Mouse (Mus musculus): ENCODE measurements around the gene Morc2a. TPM values are rescaled to one million over a fixed set of nuclear protein-coding genes. Genes with fewer than 3 reads are reported as not detected.

Gene Morc2a
- polyA plus RNA-seq, 1 experiment from 2014 or later, result 30.5 TPM

DNA sequence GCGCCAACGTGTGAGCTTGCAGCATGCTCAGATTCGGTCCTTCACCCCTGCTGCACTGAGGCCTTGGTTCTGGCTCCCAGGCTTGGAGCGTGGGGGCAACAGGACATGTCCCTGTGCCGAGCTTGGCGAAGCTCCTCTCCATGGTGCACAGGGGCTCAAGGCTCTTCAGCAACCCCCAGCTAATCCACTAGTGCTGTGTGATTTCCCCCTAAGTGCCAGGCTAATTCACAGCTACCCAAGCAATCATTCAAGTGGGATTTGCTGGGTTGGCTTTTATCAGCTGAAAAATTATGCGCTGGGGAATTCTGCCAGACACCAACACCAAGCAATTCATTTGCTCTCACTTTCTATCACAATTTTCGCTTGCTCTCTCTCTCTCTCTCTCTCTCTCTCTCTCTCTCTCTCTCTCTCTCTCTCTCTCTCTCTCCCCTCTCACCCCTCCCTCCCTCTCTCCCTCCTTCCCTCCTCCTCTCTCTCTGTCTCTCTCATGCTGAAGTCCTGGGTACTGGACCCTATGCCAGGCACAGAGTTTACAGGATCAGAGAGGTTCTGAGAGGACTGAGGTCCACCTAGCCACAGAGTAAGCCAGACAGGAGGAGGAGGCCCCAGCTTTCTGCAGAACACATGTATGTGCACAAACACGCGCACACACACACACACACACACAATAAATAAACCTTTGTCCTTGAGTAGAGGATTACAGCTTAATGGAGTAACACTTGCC is 76.5 kb downstream of the Morc2a start:
- Histone ChIP-seq H3K4me3 (ENCODE audit: low read depth, low read length) (no peak overlapping the region), H3K27ac (replicated peaks; ENCODE audit: low read depth, low read length) (no peak overlapping the region), H3K27me3 (ENCODE audit: control insufficient read depth, insufficient read depth, low read length) (no peaks in the 10 kb centered on the region), H3K4me1 (ENCODE audit: control insufficient read depth, insufficient read depth, low read length) (no peaks in the 10 kb centered on the region), H3K9ac (replicated peaks; ENCODE audit: low read length) (no peak overlapping the region), H3K4me2 (ENCODE audit: low read depth, low read length) (no peak overlapping the region), H3K36me3 (replicated peaks; ENCODE audit: control insufficient read depth, insufficient read depth, low read depth, low read length) (no peaks in the 10 kb centered on the region), H3K9me3 (replicated peaks; ENCODE audit: control insufficient read depth, low read length) (no peaks in the 10 kb centered on the region)
- ATAC-seq (replicated peaks; ENCODE audit: insufficient number of reproducible peaks, low FRiP score, low TSS enrichment, low read depth) (no peak), DNase-seq (ENCODE audit: low spot score) (no peak)
- WGBS, result 65% methylated on average over 10 of the region's 10 CpGs

DNA sequence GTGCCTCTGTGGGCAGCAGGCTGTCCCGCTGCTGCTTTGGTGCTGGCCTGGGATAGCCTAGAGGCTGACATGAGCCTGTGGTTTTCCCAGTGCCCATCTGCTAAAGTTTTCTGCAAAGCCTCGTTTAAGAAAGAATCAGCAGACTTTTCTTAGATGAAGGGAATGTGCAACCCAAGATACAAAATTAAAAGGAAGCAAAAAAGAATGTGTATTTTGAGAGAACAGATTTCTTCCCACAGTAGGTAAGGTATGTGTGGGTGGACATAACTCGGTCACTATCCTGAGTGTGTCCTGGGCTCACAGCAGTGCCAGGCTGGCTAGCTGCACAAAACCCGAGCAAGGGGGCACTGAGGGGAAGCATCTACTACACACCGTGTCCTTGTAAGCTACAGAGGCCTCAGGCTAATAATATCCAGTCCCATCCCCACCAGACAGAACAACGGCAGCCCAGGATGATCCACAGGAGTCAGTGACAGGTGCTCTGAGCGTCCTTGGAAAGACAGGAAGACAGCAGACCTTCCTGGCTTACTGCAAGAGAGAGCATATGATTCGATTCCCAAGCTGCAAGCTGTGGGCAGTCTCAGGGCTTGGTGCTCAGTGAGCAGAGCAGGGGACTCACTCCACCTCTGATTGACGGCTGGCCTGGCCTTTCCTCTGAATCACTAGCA is 78.6 kb downstream of the Morc2a start:
- ATAC-seq (replicated peaks; ENCODE audit: insufficient number of reproducible peaks, low FRiP score, low TSS enrichment, low read depth) (no peak), DNase-seq (ENCODE audit: low spot score) (no peak)
- H3K27me3 ChIP-seq (ENCODE audit: control insufficient read depth, insufficient read depth, low read length), result no peaks in the 10 kb centered on the region
- H3K36me3 ChIP-seq (replicated peaks; ENCODE audit: control insufficient read depth, insufficient read depth, low read depth, low read length), result no peaks in the 10 kb centered on the region
- no peaks in the 10 kb centered on the region for H3K4me1 ChIP-seq (ENCODE audit: control insufficient read depth, insufficient read depth, low read length)
- no peak overlapping the region for H3K4me3 ChIP-seq (ENCODE audit: low read depth, low read length)
- H3K9me3 ChIP-seq (replicated peaks; ENCODE audit: control insufficient read depth, low read length), result no peaks in the 10 kb centered on the region
- no peak overlapping the region for H3K27ac ChIP-seq (replicated peaks; ENCODE audit: low read depth, low read length)
- WGBS, result 63% methylated on average over 9 of the region's 9 CpGs
- H3K9ac ChIP-seq (replicated peaks; ENCODE audit: low read length), result no peak overlapping the region
- H3K4me2 ChIP-seq (ENCODE audit: low read depth, low read length), result no peak overlapping the region

DNA sequence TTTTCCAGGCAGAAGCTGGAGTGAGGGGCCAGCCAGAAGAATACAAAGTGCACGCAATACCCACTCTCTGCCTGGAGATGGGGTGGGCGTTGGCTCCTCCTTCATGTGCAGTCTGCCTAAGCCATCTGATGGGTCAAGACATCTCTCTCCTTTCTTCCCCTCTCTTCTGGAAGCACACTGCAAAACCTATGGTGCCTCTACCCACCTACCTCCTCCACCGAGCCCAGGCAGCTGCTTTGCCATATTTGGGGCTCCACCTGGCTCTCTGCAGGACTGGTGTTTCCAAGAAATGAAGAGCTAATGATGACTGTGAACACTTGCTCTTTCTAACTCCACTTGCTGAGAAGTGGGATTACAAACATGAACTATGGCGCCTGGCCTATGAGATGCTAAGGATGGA is 82.5 kb downstream of the Morc2a start:
- Histone ChIP-seq H3K27me3 (ENCODE audit: control insufficient read depth, insufficient read depth, low read length) (no peaks in the 10 kb centered on the region), H3K27ac (replicated peaks; ENCODE audit: low read depth, low read length) (no peak overlapping the region), H3K9me3 (replicated peaks; ENCODE audit: control insufficient read depth, low read length) (no peaks in the 10 kb centered on the region), H3K4me1 (ENCODE audit: control insufficient read depth, insufficient read depth, low read length) (no peaks in the 10 kb centered on the region), H3K4me3 (ENCODE audit: low read depth, low read length) (no peak overlapping the region), H3K36me3 (replicated peaks; ENCODE audit: control insufficient read depth, insufficient read depth, low read depth, low read length) (no peaks in the 10 kb centered on the region), H3K4me2 (ENCODE audit: low read depth, low read length) (no peak overlapping the region), H3K9ac (replicated peaks; ENCODE audit: low read length) (no peak overlapping the region)
- ATAC-seq (replicated peaks; ENCODE audit: insufficient number of reproducible peaks, low FRiP score, low TSS enrichment, low read depth), result no peak
- WGBS, result 82% methylated on average over 4 of the region's 4 CpGs
- no peak for DNase-seq (ENCODE audit: low spot score)

DNA sequence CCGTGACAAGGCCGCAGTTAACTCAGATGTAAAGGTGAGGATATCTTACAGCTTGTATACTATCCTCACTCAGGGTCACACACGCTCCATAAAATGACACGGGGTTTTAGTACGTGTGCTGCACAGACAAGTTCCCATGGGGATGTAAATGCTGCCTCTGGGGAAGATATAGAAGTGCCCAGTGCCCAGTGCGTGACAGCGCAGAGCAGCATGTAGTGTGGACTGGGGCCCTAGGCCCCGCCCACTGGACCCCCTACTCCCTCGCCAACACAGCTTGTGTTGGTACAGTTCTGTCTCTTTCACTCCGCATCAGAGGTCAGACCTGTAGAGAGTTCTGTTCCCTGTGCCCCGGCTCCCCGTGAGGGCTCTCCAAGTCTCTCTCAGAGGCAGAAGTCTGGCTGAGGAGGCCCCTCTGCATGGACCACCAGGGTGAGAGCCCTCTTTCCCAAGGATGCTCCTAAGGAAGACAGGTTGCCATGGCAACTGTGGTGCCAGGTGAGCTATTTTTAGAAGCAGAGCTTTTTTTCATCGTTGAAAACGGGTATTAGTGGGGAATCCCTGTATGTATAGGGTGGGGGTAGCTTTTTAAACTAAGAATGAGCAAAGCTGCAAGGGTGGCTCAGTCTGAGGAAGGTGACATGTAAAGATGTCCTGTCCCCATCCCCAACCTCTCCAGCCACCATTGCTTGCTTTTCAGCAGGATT is 85.1 kb downstream of the Morc2a start:
- H3K9ac ChIP-seq (replicated peaks; ENCODE audit: low read length), result no peak overlapping the region
- no peaks in the 10 kb centered on the region for H3K9me3 ChIP-seq (replicated peaks; ENCODE audit: control insufficient read depth, low read length)
- WGBS, result 78% methylated on average over 14 of the region's 14 CpGs
- H3K4me1 ChIP-seq (ENCODE audit: control insufficient read depth, insufficient read depth, low read length), result no peaks in the 10 kb centered on the region
- no peak overlapping the region for H3K27ac ChIP-seq (replicated peaks; ENCODE audit: low read depth, low read length)
- DNase-seq (ENCODE audit: low spot score) (no peak), ATAC-seq (replicated peaks; ENCODE audit: insufficient number of reproducible peaks, low FRiP score, low TSS enrichment, low read depth) (no peak)
- no peaks in the 10 kb centered on the region for H3K36me3 ChIP-seq (replicated peaks; ENCODE audit: control insufficient read depth, insufficient read depth, low read depth, low read length)
- no peaks in the 10 kb centered on the region for H3K27me3 ChIP-seq (ENCODE audit: control insufficient read depth, insufficient read depth, low read length)
- no peak overlapping the region for H3K4me2 ChIP-seq (ENCODE audit: low read depth, low read length)
- no peak overlapping the region for H3K4me3 ChIP-seq (ENCODE audit: low read depth, low read length)

DNA sequence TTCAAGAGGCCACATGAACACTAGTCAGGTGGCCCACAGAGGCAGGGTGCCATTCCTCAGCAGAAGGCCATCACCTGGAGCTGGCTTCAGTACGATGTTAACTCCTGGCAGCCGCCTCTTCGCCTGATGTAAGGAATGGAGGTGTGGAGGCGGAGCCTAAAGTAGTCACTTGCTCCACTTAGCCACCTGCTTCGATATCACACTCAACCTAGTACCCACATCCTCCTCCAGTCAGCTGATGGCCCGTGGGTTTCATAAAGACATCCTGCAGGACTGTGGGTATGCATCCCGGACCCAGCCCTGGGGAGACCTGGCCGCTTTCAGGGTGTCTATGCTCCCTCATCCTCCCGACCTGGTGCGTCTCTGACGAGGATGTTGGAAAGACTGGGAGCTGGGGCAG is 86.7 kb downstream of the Morc2a start:
- no peaks in the 10 kb centered on the region for H3K36me3 ChIP-seq (replicated peaks; ENCODE audit: control insufficient read depth, insufficient read depth, low read depth, low read length)
- no peak for ATAC-seq (replicated peaks; ENCODE audit: insufficient number of reproducible peaks, low FRiP score, low TSS enrichment, low read depth)
- WGBS, result 80% methylated on average over 11 of the region's 11 CpGs

DNA sequence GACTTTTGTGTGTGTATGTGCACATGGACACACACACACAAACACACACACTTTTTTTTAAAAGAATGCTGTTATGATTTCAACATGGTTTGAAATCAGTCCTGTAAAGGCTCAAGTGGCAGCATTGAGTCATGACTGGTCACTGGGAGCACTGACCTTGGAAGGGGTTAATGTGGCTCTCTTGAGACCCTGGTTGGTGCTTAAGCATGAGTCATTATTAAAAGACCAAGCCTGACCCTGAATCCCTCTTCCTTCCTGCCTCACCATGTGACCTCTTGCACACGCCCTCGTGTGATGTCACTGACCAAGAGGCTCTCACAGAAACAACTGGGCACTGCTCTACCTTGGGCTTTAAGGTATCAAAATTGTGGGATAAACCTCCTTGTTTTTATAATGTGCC is 89.8 kb downstream of the Morc2a start:
- Histone ChIP-seq H3K4me3 (ENCODE audit: low read depth, low read length) (no peak overlapping the region), H3K27ac (replicated peaks; ENCODE audit: low read depth, low read length) (no peak overlapping the region), H3K4me1 (ENCODE audit: control insufficient read depth, insufficient read depth, low read length) (no peaks in the 10 kb centered on the region), H3K4me2 (ENCODE audit: low read depth, low read length) (no peak overlapping the region), H3K36me3 (replicated peaks; ENCODE audit: control insufficient read depth, insufficient read depth, low read depth, low read length) (no peaks in the 10 kb centered on the region), H3K9me3 (replicated peaks; ENCODE audit: control insufficient read depth, low read length) (no peaks in the 10 kb centered on the region), H3K9ac (replicated peaks; ENCODE audit: low read length) (no peak overlapping the region), H3K27me3 (ENCODE audit: control insufficient read depth, insufficient read depth, low read length) (no peaks in the 10 kb centered on the region)
- WGBS, result 78% methylated on average over 2 of the region's 2 CpGs
- ATAC-seq (replicated peaks; ENCODE audit: insufficient number of reproducible peaks, low FRiP score, low TSS enrichment, low read depth), result no peak
- no peak for DNase-seq (ENCODE audit: low spot score)

More for the DNA sequence above, 86.7 kb downstream of the Morc2a start:
- Histone ChIP-seq H3K9ac (replicated peaks; ENCODE audit: low read length) (no peak overlapping the region), H3K4me3 (ENCODE audit: low read depth, low read length) (no peak overlapping the region), H3K27ac (replicated peaks; ENCODE audit: low read depth, low read length) (no peak overlapping the region), H3K9me3 (replicated peaks; ENCODE audit: control insufficient read depth, low read length) (no peaks in the 10 kb centered on the region), H3K4me1 (ENCODE audit: control insufficient read depth, insufficient read depth, low read length) (no peaks in the 10 kb centered on the region), H3K27me3 (ENCODE audit: control insufficient read depth, insufficient read depth, low read length) (no peaks in the 10 kb centered on the region), H3K4me2 (ENCODE audit: low read depth, low read length) (no peak overlapping the region)
- no peak for DNase-seq (ENCODE audit: low spot score)

Other genes starting within 250 kb of the Morc2a start
- 47.3 and 55.9 TPM in 2 replicates for gene Limk2, start 240.0 kb upstream of the Morc2a start, polyA plus RNA-seq (2014; fragmentation: Nextera tagmentation; extraction: Ambion mirVana)
- 48.1 and 50.7 TPM in 2 replicates for gene Rnf185, start 196.8 kb upstream of the Morc2a start, polyA plus RNA-seq (2014; fragmentation: Nextera tagmentation; extraction: Ambion mirVana)
- gene Pla2g3, start 160.9 kb upstream of the Morc2a start, polyA plus RNA-seq (2014; fragmentation: Nextera tagmentation; extraction: Ambion mirVana), result 0.41 and 0.45 TPM in 2 replicates
- 0.32 and 0.39 TPM in 2 replicates for gene Inpp5j, start 144.4 kb upstream of the Morc2a start, polyA plus RNA-seq (2014; fragmentation: Nextera tagmentation; extraction: Ambion mirVana)
- gene Selenom, start 134.5 kb upstream of the Morc2a start, polyA plus RNA-seq (2014; fragmentation: Nextera tagmentation; extraction: Ambion mirVana), result 60.3 and 64.4 TPM in 2 replicates
- 30.7 and 32.1 TPM in 2 replicates for gene Smtn, start 108.6 kb upstream of the Morc2a start, polyA plus RNA-seq (2014; fragmentation: Nextera tagmentation; extraction: Ambion mirVana)
- 0.55 and 0.85 TPM in 2 replicates for gene Osbp2, start 214.7 kb downstream of the Morc2a start, polyA plus RNA-seq (2014; fragmentation: Nextera tagmentation; extraction: Ambion mirVana)
- 0.21 TPM in 2 replicates for gene 4921536K21Rik, start 245.9 kb downstream of the Morc2a start, polyA plus RNA-seq (2014; fragmentation: Nextera tagmentation; extraction: Ambion mirVana)
- gene Dusp18, start 246.0 kb downstream of the Morc2a start, polyA plus RNA-seq (2014; fragmentation: Nextera tagmentation; extraction: Ambion mirVana), result 13.2 and 13.9 TPM in 2 replicates